Mouse (Mus musculus): ENCODE measurements around the gene Obox6. TPM values are rescaled to one million over a fixed set of nuclear protein-coding genes. Genes with fewer than 3 reads are reported as not detected.

Obox6 gene
- not detected for polyA plus RNA-seq (2014; fragmentation: Illumina TruSeq; extraction: RNeasy Lipid Tissue Mini Kit (QIAGEN cat#74804))

DNA sequence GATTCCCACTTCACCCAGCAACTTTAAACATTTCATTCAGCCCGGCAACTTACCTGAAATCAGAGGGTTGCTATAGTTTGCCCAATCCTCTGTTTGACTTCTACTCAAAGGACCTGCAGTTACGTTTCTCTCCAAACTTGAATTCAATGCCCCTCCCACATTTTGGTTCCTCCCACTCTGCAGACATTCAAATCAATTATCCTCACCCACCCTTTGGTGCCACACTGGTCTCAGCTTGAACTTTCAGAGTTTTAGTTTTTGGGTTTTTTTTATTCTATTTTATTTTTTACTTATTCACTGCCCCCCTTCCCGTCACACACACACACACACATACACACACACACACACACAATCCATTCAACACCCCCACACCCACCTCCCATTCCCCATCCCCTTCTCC, at the start of gene Obox6:
TSS of gene Obox6 (minus strand) at position 101 of the 400 bp plus-strand sequence.

DNA sequence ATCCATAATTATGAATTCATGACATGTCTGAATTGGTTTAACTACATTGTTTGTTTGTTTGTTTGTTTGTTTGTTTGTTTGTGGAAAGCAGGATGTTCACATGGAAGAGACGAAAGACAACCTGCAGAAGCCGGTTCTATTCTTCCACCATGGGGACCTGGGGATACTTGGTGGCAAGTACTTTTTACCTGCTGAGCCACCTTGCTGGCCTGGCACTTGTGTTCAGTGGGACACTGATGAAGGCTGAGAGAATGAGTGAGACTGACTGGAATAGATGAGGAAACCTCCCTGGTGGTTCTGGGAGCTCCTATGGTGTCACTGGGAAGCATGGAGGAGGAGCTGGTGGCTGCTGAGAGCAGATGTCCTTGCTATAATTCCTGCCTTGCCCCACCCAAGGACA, 42.8 kb upstream of the Obox6 start, which contains the start of gene Crxos:
TSS of gene Crxos (plus strand) at position 301 of the 400 bp plus-strand sequence.

DNA sequence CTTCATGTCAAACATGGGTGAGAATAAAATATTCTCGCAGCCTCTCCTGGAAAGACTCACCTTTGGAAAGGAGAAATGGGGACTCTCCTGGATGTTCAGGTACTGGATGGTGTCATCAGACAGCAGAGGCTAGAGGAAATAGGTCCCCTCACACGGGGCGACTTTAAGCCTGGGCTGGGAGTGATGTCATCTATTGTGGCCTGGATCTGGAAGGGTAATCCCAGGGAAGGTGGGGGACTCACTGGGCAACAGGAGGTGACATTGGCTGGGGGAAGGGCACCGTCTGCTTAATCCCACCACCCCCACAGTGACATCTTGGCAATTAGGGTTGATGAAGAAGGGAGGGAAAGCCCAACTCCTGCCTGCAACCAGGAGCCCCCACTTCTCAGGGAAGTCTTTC, 40.3 kb upstream of the Obox6 start, which contains the start of gene Crx:
TSS of gene Crx (minus strand) at position 213 of the 400 bp plus-strand sequence.

Other genes starting within 250 kb of the Obox6 start
- gene Obox3, start 199.8 kb downstream of the Obox6 start, polyA plus RNA-seq (2014; fragmentation: Illumina TruSeq; extraction: RNeasy Lipid Tissue Mini Kit (QIAGEN cat#74804)) = not detected
- 76.3 TPM for gene Obox5, start 89.5 kb downstream of the Obox6 start, polyA plus RNA-seq (2014; fragmentation: Illumina TruSeq; extraction: RNeasy Lipid Tissue Mini Kit (QIAGEN cat#74804))
- gene Crx, start 40.3 kb upstream of the Obox6 start, polyA plus RNA-seq (2014; fragmentation: Illumina TruSeq; extraction: RNeasy Lipid Tissue Mini Kit (QIAGEN cat#74804)) = not detected
- gene Crxos, start 42.9 kb upstream of the Obox6 start, polyA plus RNA-seq (2014; fragmentation: Illumina TruSeq; extraction: RNeasy Lipid Tissue Mini Kit (QIAGEN cat#74804)) = not detected
- 2.5 TPM for gene Selenow, start 82.7 kb upstream of the Obox6 start, polyA plus RNA-seq (2014; fragmentation: Illumina TruSeq; extraction: RNeasy Lipid Tissue Mini Kit (QIAGEN cat#74804))
- 17.6 TPM for gene Nop53, start 106.4 kb upstream of the Obox6 start, polyA plus RNA-seq (2014; fragmentation: Illumina TruSeq; extraction: RNeasy Lipid Tissue Mini Kit (QIAGEN cat#74804))
- gene Ehd2, start 127.9 kb upstream of the Obox6 start, polyA plus RNA-seq (2014; fragmentation: Illumina TruSeq; extraction: RNeasy Lipid Tissue Mini Kit (QIAGEN cat#74804)) = 38.5 TPM
- 0.77 TPM for gene Bicra, start 208.2 kb upstream of the Obox6 start, polyA plus RNA-seq (2014; fragmentation: Illumina TruSeq; extraction: RNeasy Lipid Tissue Mini Kit (QIAGEN cat#74804))
- 0.11 TPM for gene Zfp541, start 222.1 kb upstream of the Obox6 start, polyA plus RNA-seq (2014; fragmentation: Illumina TruSeq; extraction: RNeasy Lipid Tissue Mini Kit (QIAGEN cat#74804))

Measured in ovary, adult 10 weeks (tissue).